Mouse (Mus musculus) liver, embryonic 14.5 days (tissue): ENCODE measurements around the gene Rec114. TPM values are rescaled to one million over a fixed set of nuclear protein-coding genes. Genes with fewer than 3 reads are reported as not detected.
A peak's percentile ranks its signal among the peaks of the same experiment; 100 is the strongest.

ENCODE experiments used
- ATAC-seq: fragments of 200-750 bp; cut with Nextera tagmentation; 2 replicates; pipeline ENCODE4 v1.8.0; 2017; ENCODE audit warnings: moderate number of reproducible peaks, mild to moderate bottlenecking, moderate library complexity; ENCODE audit not compliant: insufficient read depth
- DNase-seq, 3 experiments: peaks; one replicate each; pipeline ENCODE4 v3.0.0-alpha.2; 2012 to 2013; ENCODE audit warnings: low read depth in 3 of 3, low spot score in 3 of 3
- H3K27ac ChIP-seq: fragments of 300-500 bp; sonication (generic); 2 replicates; pipeline ENCODE4 v1.5.1; 2014; ENCODE audit warnings: moderate library complexity, mild to moderate bottlenecking, control low read depth, inconsistent platforms
- H3K27me3 ChIP-seq: fragments of 300-500 bp; sonication (generic); 2 replicates; pipeline ENCODE4 v1.6.1; 2014; ENCODE audit warnings: mild to moderate bottlenecking, low read length, moderate library complexity; ENCODE audit not compliant: control insufficient read depth, insufficient read depth
- H3K36me3 ChIP-seq: fragments of 300-500 bp; sonication (generic); replicated peaks from 2 replicates; pipeline ENCODE4 v1.6.1; 2014; ENCODE audit warnings: low read depth; ENCODE audit not compliant: control insufficient read depth, insufficient read depth
- H3K4me1 ChIP-seq, 2 experiments: fragments of 200-500 bp in 1 of 2; fragments of 300-500 bp in 1 of 2; sonication (generic) in 1 of 2; replicated peaks; 2 replicates each; pipeline ENCODE4 v1.6.1; 2012 to 2014; ENCODE audit warnings: antibody characterized with exemption in 1 of 2, inconsistent platforms in 1 of 2, low read length in 1 of 2; ENCODE audit not compliant: control insufficient read depth in 2 of 2, insufficient read depth in 2 of 2
- H3K4me2 ChIP-seq: fragments of 300-500 bp; sonication (generic); 2 replicates; pipeline ENCODE4 v1.6.1; 2014; ENCODE audit warnings: low read depth, mild to moderate bottlenecking, control low read depth, moderate library complexity
- H3K4me3 ChIP-seq, 2 experiments: fragments of 200-500 bp in 1 of 2; fragments of 300-500 bp in 1 of 2; sonication (generic) in 1 of 2; 2 replicates each; pipeline ENCODE4 v1.5.1; 2012 to 2014; ENCODE audit warnings: low read depth in 2 of 2, low read length in 2 of 2, mild to moderate bottlenecking in 2 of 2, control low read depth in 1 of 2, inconsistent platforms in 1 of 2, moderate library complexity in 1 of 2; ENCODE audit not compliant: insufficient read depth in 1 of 2
- H3K9ac ChIP-seq: fragments of 300-500 bp; sonication (generic); replicated peaks from 2 replicates; pipeline ENCODE4 v1.6.1; 2014; ENCODE audit warnings: mild to moderate bottlenecking, control low read depth, moderate library complexity
- H3K9me3 ChIP-seq: fragments of 300-500 bp; sonication (generic); 2 replicates; pipeline ENCODE4 v1.6.1; 2016; ENCODE audit warnings: low read length, mixed read lengths; ENCODE audit not compliant: control insufficient read depth
- CTCF ChIP-seq: IDR thresholded peaks from 2 replicates; pipeline ENCODE4 v1.5.1; 2016; ENCODE audit warnings: antibody characterized with exemption, low read depth, control low read depth
- EP300 ChIP-seq: IDR thresholded peaks from 2 replicates; pipeline ENCODE4 v1.6.1; 2016; ENCODE audit warnings: antibody characterized with exemption, low read depth
- WGBS: fragments of 180-500 bp; shearing (Covaris S2); extraction: QIAGEN DNeasy Blood & Tissue Kit; methylation state at CpG from one replicate; pipeline ENCODE4 v1.1.7; 2014; ENCODE audit not compliant: insufficient replicate concordance; 5-methylcytosine and 5-hydroxymethylcytosine counted together
- polyA plus RNA-seq, 2 experiments: library from polyadenylated mRNA; depleted of rRNA in 1 of 2; stranded (reverse) in 1 of 2; unstranded in 1 of 2; fragments of >200 nt; fragmentation: Nextera tagmentation in 1 of 2; extraction: Ambion mirVana in 1 of 2; gene quantifications; 2 replicates each; pipeline versions ENCODE4 v1.2.1 to v1.2.3; 2012 to 2014

The Rec114 gene
- polyA plus RNA-seq, 2 experiments: 16.3 to 40.3 TPM

- H3K27ac ChIP-seq: no peak overlapping the region
- ATAC-seq (no peak), DNase-seq (no peak)
- no peak overlapping the region for H3K4me3 ChIP-seq
- no peaks in the 10 kb centered on the region for H3K9me3 ChIP-seq
- WGBS: 59% methylated on average over 12 of the region's 12 CpGs
- H3K27me3 ChIP-seq: no peaks in the 10 kb centered on the region
- H3K4me1 ChIP-seq: no peaks in the 10 kb centered on the region
- H3K4me2 ChIP-seq: no peak overlapping the region
- H3K9ac ChIP-seq: no peak overlapping the region
- no peaks in the 10 kb centered on the region for H3K36me3 ChIP-seq
- TF ChIP-seq EP300: no peak
- peak; percentile 34 for TF ChIP-seq CTCF
These were observed 12.8 kb upstream of the Rec114 start for GRCm38 (mm10) chr9:58756371-58757132.

GRCm38 (mm10) chr9:58753606-58754005 lies 9.8 kb upstream of the Rec114 start:
- DNase-seq: no peak
- H3K4me1 ChIP-seq: no peaks in the 10 kb centered on the region
- H3K9me3 ChIP-seq: no peaks in the 10 kb centered on the region
- no peak for TF ChIP-seq EP300
- no peak for TF ChIP-seq CTCF
- no peak for ATAC-seq
- 63% methylated on average over 1 of the region's 1 CpGs for WGBS
- H3K9ac ChIP-seq: no peak overlapping the region
- no peaks in the 10 kb centered on the region for H3K27me3 ChIP-seq
- H3K4me3 ChIP-seq: no peak overlapping the region
- H3K36me3 ChIP-seq: no peaks in the 10 kb centered on the region
- no peak overlapping the region for H3K27ac ChIP-seq
- no peak overlapping the region for H3K4me2 ChIP-seq

- H3K27ac ChIP-seq: no peak overlapping the region
- peak; percentile 9 to 30 (median 19) for DNase-seq
- 16% methylated on average over 4 of the region's 4 CpGs for WGBS
- H3K27me3 ChIP-seq: no peaks in the 10 kb centered on the region
- H3K4me2 ChIP-seq: no peak overlapping the region
- no peak for ATAC-seq
- H3K4me3 ChIP-seq: no peak overlapping the region
- no peaks in the 10 kb centered on the region for H3K36me3 ChIP-seq
- TF ChIP-seq EP300 (peak; percentile 11; the same call in 1 of the 2 replicates), CTCF (no peak)
- no peak overlapping the region for H3K9ac ChIP-seq
- peaks cover 0 to 2% of the 10 kb centered on the region in 2 experiments; a peak in 3 of 4 replicates for H3K4me1 ChIP-seq
- H3K9me3 ChIP-seq: no peaks in the 10 kb centered on the region
These were observed 4.4 kb upstream of the Rec114 start for GRCm38 (mm10) chr9:58748142-58748541.

GRCm38 (mm10) chr9:58747328-58747755 lies 3.6 kb upstream of the Rec114 start:
- ATAC-seq (no peak), DNase-seq (no peak)
- no peak overlapping the region for H3K4me2 ChIP-seq
- no peaks in the 10 kb centered on the region for H3K36me3 ChIP-seq
- WGBS: 61% methylated on average over 6 of the region's 6 CpGs
- no peak overlapping the region for H3K27ac ChIP-seq
- H3K9ac ChIP-seq: no peak overlapping the region
- no peaks in the 10 kb centered on the region for H3K27me3 ChIP-seq
- TF ChIP-seq CTCF: no peak
- no peak for TF ChIP-seq EP300
- no peaks in the 10 kb centered on the region for H3K9me3 ChIP-seq
- H3K4me3 ChIP-seq: no peak overlapping the region
- H3K4me1 ChIP-seq: peaks cover 0 to 2% of the 10 kb centered on the region in 2 experiments; a peak in 3 of 4 replicates

GRCm38 (mm10) chr9:58742692-58743091 lies 1.1 kb downstream of the Rec114 start:
- H3K4me2 ChIP-seq: no peak overlapping the region
- H3K4me3 ChIP-seq: no peak overlapping the region
- H3K27me3 ChIP-seq: no peaks in the 10 kb centered on the region
- H3K9me3 ChIP-seq: no peaks in the 10 kb centered on the region
- no peak for DNase-seq
- no peaks in the 10 kb centered on the region for H3K36me3 ChIP-seq
- TF ChIP-seq EP300 (no peak), CTCF (peak; percentile 50)
- no peaks in the 10 kb centered on the region for H3K4me1 ChIP-seq
- no peak overlapping the region for H3K27ac ChIP-seq
- ATAC-seq: no peak
- H3K9ac ChIP-seq: no peak overlapping the region
- 88% methylated on average over 2 of the region's 2 CpGs for WGBS
